Mouse (Mus musculus) cortical plate, adult 2 months (tissue): Measurements from ENCODE around the gene Cnmd.

Experiments used
- CTCF ChIP-seq: fragments of 200-500 bp; IDR thresholded peaks from 2 replicates; pipeline ENCODE4 v1.5.1; 2011; ENCODE audit warnings: mild to moderate bottlenecking, control low read depth, low read length; ENCODE audit not compliant: insufficient read depth; ENCODE audit errors: extremely low read depth
- POLR2A ChIP-seq: fragments of 200-500 bp; IDR thresholded peaks from 2 replicates; pipeline ENCODE4 v1.6.1; 2011; ENCODE audit warnings: mild to moderate bottlenecking, low read length, control low read depth; ENCODE audit not compliant: insufficient read depth; ENCODE audit errors: extremely low read depth

- TF ChIP-seq CTCF (no peak), POLR2A (no peak)
Observed at GRCm38 (mm10) chr14:79645378-79645777, 16.6 kb downstream of the Cnmd start.
